Mouse (Mus musculus) lung, embryonic 16.5 days (tissue): ENCODE results near the gene Wdr1. TPM values are rescaled to one million over a fixed set of nuclear protein-coding genes. Genes with fewer than 3 reads are reported as not detected.
A peak's percentile ranks its signal among the peaks of the same experiment; 100 is the strongest.

Source experiments
- ATAC-seq: fragments of 200-750 bp; cut with Nextera tagmentation; 2 replicates; pipeline ENCODE4 v1.8.0; 2017; ENCODE audit warnings: low read depth, mild to moderate bottlenecking, moderate library complexity
- H3K27ac ChIP-seq: fragments of 300-500 bp; sonication (generic); 2 replicates; pipeline ENCODE4 v1.5.1; 2014; ENCODE audit warnings: mild to moderate bottlenecking, control low read depth, low read length
- H3K27me3 ChIP-seq: fragments of 300-500 bp; sonication (generic); 2 replicates; pipeline ENCODE4 v1.6.1; 2014; ENCODE audit warnings: low read depth, low read length, mixed read lengths; ENCODE audit not compliant: control insufficient read depth, insufficient read depth
- H3K36me3 ChIP-seq: fragments of 300-500 bp; sonication (generic); 2 replicates; pipeline ENCODE4 v1.6.1; 2014; ENCODE audit warnings: low read length; ENCODE audit not compliant: control insufficient read depth, insufficient read depth
- H3K4me1 ChIP-seq: fragments of 300-500 bp; sonication (generic); replicated peaks from 2 replicates; pipeline ENCODE4 v1.6.1; 2014; ENCODE audit warnings: low read length, mixed read lengths; ENCODE audit not compliant: control insufficient read depth, insufficient read depth
- H3K4me2 ChIP-seq: fragments of 300-500 bp; sonication (generic); 2 replicates; pipeline ENCODE4 v1.6.1; 2014; ENCODE audit warnings: low read depth, low read length, control low read depth
- H3K4me3 ChIP-seq: fragments of 300-500 bp; sonication (generic); 2 replicates; pipeline ENCODE4 v1.5.1; 2014; ENCODE audit warnings: mild to moderate bottlenecking, low read length, control low read depth
- H3K9ac ChIP-seq: fragments of 300-500 bp; sonication (generic); 2 replicates; pipeline ENCODE4 v1.6.1; 2014; ENCODE audit warnings: low read length, control low read depth
- H3K9me3 ChIP-seq: fragments of 300-500 bp; sonication (generic); 2 replicates; pipeline ENCODE4 v1.6.1; 2016; ENCODE audit warnings: low read length; ENCODE audit not compliant: control insufficient read depth
- WGBS: fragments of 180-500 bp; shearing (Covaris S2); extraction: QIAGEN DNeasy Blood & Tissue Kit; methylation state at CpG from one replicate; pipeline ENCODE4 v1.1.7; 2014; 5-methylcytosine and 5-hydroxymethylcytosine counted together
- polyA plus RNA-seq: library from polyadenylated mRNA; unstranded; fragments of >200 nt; fragmentation: Nextera tagmentation; extraction: Ambion mirVana; gene quantifications from 2 replicates; pipeline ENCODE4 v1.2.1, GENCODE M21; 2015

The Wdr1 gene
- polyA plus RNA-seq, 1 experiment from 2014 or later: 207 TPM

- 0 out of 2 replicates have a peak, but pooled peaks have one; percentile 12 for ATAC-seq
- H3K9ac ChIP-seq: no peak overlapping the region
- no peaks in the 10 kb centered on the region for H3K9me3 ChIP-seq
- H3K27ac ChIP-seq: no peak overlapping the region
- H3K36me3 ChIP-seq: no peaks in the 10 kb centered on the region
- H3K27me3 ChIP-seq: no peaks in the 10 kb centered on the region
- H3K4me1 ChIP-seq: no peaks in the 10 kb centered on the region
- no peak overlapping the region for H3K4me3 ChIP-seq
- WGBS: 62% methylated on average over 6 of the region's 6 CpGs
- H3K4me2 ChIP-seq: no peak overlapping the region
These were observed 58.1 kb downstream of the Wdr1 start for GRCm38 (mm10) chr5:38504747-38505434.

- Histone ChIP-seq H3K4me1 (no peaks in the 10 kb centered on the region), H3K4me2 (no peak overlapping the region), H3K27ac (no peak overlapping the region), H3K9ac (no peak overlapping the region), H3K9me3 (no peaks in the 10 kb centered on the region), H3K4me3 (no peak overlapping the region), H3K36me3 (no peaks in the 10 kb centered on the region), H3K27me3 (no peaks in the 10 kb centered on the region)
- no peak for ATAC-seq
- 88% methylated on average over 1 of the region's 1 CpGs for WGBS
These were observed 58.9 kb downstream of the Wdr1 start for GRCm38 (mm10) chr5:38504116-38504515.

GRCm38 (mm10) chr5:38502992-38503391 is 60.0 kb downstream of the Wdr1 start, which contains the start of gene Slc2a9:
Slc2a9 (minus strand) TSS chr5:38503143.
- H3K36me3 ChIP-seq: no peaks in the 10 kb centered on the region
- H3K4me2 ChIP-seq: no peak within 1 kb of the TSS
- H3K9me3 ChIP-seq: no peaks in the 10 kb centered on the region
- no peak within 1 kb of the TSS for H3K4me3 ChIP-seq
- 70% methylated on average over 4 of the region's 4 CpGs for WGBS
- no peak within 1 kb of the TSS for H3K27ac ChIP-seq
- no peak for ATAC-seq
- H3K27me3 ChIP-seq: no peaks in the 10 kb centered on the region
- no peaks in the 10 kb centered on the region for H3K4me1 ChIP-seq
- H3K9ac ChIP-seq: no peak within 1 kb of the TSS

GRCm38 (mm10) chr5:38500043-38500442 is 63.0 kb downstream of the Wdr1 start:
- 86% methylated on average over 8 of the region's 8 CpGs for WGBS
- Histone ChIP-seq H3K27me3 (no peaks in the 10 kb centered on the region), H3K4me2 (no peak overlapping the region), H3K9ac (no peak overlapping the region), H3K36me3 (no peaks in the 10 kb centered on the region), H3K4me3 (no peak overlapping the region), H3K9me3 (no peaks in the 10 kb centered on the region), H3K27ac (no peak overlapping the region), H3K4me1 (no peaks in the 10 kb centered on the region)
- ATAC-seq: no peak

GRCm38 (mm10) chr5:38499316-38499811 is 63.7 kb downstream of the Wdr1 start:
- no peak overlapping the region for H3K4me2 ChIP-seq
- H3K36me3 ChIP-seq: no peaks in the 10 kb centered on the region
- H3K4me3 ChIP-seq: no peak overlapping the region
- no peak for ATAC-seq
- H3K9ac ChIP-seq: no peak overlapping the region
- 75% methylated on average over 7 of the region's 7 CpGs for WGBS
- H3K4me1 ChIP-seq: no peaks in the 10 kb centered on the region
- H3K27me3 ChIP-seq: no peaks in the 10 kb centered on the region
- no peak overlapping the region for H3K27ac ChIP-seq
- H3K9me3 ChIP-seq: no peaks in the 10 kb centered on the region

GRCm38 (mm10) chr5:38498479-38498878 is 64.5 kb downstream of the Wdr1 start:
- no peak overlapping the region for H3K4me2 ChIP-seq
- no peaks in the 10 kb centered on the region for H3K36me3 ChIP-seq
- no peak overlapping the region for H3K27ac ChIP-seq
- peak; percentile 34; the same call in 1 of the 2 replicates for ATAC-seq
- no peaks in the 10 kb centered on the region for H3K9me3 ChIP-seq
- WGBS: 51% methylated on average over 5 of the region's 5 CpGs
- H3K4me1 ChIP-seq: no peaks in the 10 kb centered on the region
- no peak overlapping the region for H3K9ac ChIP-seq
- no peaks in the 10 kb centered on the region for H3K27me3 ChIP-seq
- H3K4me3 ChIP-seq: no peak overlapping the region

- Histone ChIP-seq H3K4me3 (no peak overlapping the region), H3K36me3 (no peaks in the 10 kb centered on the region), H3K27me3 (no peaks in the 10 kb centered on the region), H3K4me1 (no peaks in the 10 kb centered on the region), H3K27ac (no peak overlapping the region), H3K9ac (no peak overlapping the region), H3K4me2 (no peak overlapping the region), H3K9me3 (no peaks in the 10 kb centered on the region)
- no peak for ATAC-seq
- 48% methylated on average over 8 of the region's 8 CpGs for WGBS
These were observed 66.4 kb downstream of the Wdr1 start for GRCm38 (mm10) chr5:38496491-38497057.

GRCm38 (mm10) chr5:38493890-38494289 is 69.1 kb downstream of the Wdr1 start:
- no peaks in the 10 kb centered on the region for H3K36me3 ChIP-seq
- no peaks in the 10 kb centered on the region; the same call in 1 of the 2 replicates for H3K27me3 ChIP-seq
- no peak overlapping the region for H3K9ac ChIP-seq
- no peaks in the 10 kb centered on the region for H3K4me1 ChIP-seq
- 78% methylated on average over 6 of the region's 6 CpGs for WGBS
- ATAC-seq: no peak
- no peak overlapping the region for H3K4me2 ChIP-seq
- H3K9me3 ChIP-seq: no peaks in the 10 kb centered on the region
- H3K27ac ChIP-seq: no peak overlapping the region
- H3K4me3 ChIP-seq: no peak overlapping the region

GRCm38 (mm10) chr5:38491763-38492162 is 71.3 kb downstream of the Wdr1 start:
- Histone ChIP-seq H3K4me3 (no peak overlapping the region), H3K4me1 (no peaks in the 10 kb centered on the region), H3K36me3 (no peaks in the 10 kb centered on the region), H3K27me3 (no peaks in the 10 kb centered on the region; the same call in 1 of the 2 replicates), H3K9ac (no peak overlapping the region), H3K4me2 (no peak overlapping the region), H3K27ac (no peak overlapping the region), H3K9me3 (no peaks in the 10 kb centered on the region)
- ATAC-seq: no peak
- 71% methylated on average over 8 of the region's 8 CpGs for WGBS
